Mouse (Mus musculus) hindbrain, embryonic 11.5 days (tissue): ENCODE measurements around the gene Skida1. TPM values are rescaled to one million over a fixed set of nuclear protein-coding genes. Genes with fewer than 3 reads are reported as not detected.

Experiments
- ATAC-seq: fragments of 200-750 bp; cut with Nextera tagmentation; 2 replicates; pipeline ENCODE4 v1.8.0; 2017; ENCODE audit warnings: mild to moderate bottlenecking, moderate TSS enrichment, moderate library complexity; ENCODE audit not compliant: low FRiP score
- DNase-seq: peaks from one replicate; pipeline ENCODE4 v3.0.0-alpha.2; 2015; ENCODE audit warnings: low spot score
- H3K27ac ChIP-seq: fragments of 300-500 bp; sonication (generic); 2 replicates; pipeline ENCODE4 v1.5.1; 2014; ENCODE audit warnings: mild to moderate bottlenecking, low read depth, low read length
- H3K27me3 ChIP-seq: fragments of 300-500 bp; sonication (generic); 2 replicates; pipeline ENCODE4 v1.6.1; 2014; ENCODE audit warnings: mild to moderate bottlenecking, low read length, moderate library complexity, mixed read lengths; ENCODE audit not compliant: control insufficient read depth, insufficient read depth
- H3K36me3 ChIP-seq: fragments of 300-500 bp; sonication (generic); 2 replicates; pipeline ENCODE4 v1.6.1; 2014; ENCODE audit warnings: mild to moderate bottlenecking, low read length, moderate library complexity, mixed read lengths; ENCODE audit not compliant: control insufficient read depth, insufficient read depth
- H3K4me1 ChIP-seq: fragments of 300-500 bp; sonication (generic); replicated peaks from 2 replicates; pipeline ENCODE4 v1.6.1; 2014; ENCODE audit warnings: low read length, mixed read lengths; ENCODE audit not compliant: control insufficient read depth, insufficient read depth
- H3K4me2 ChIP-seq: fragments of 300-500 bp; sonication (generic); replicated peaks from 2 replicates; pipeline ENCODE4 v1.6.1; 2014; ENCODE audit warnings: mild to moderate bottlenecking, low read depth, low read length
- H3K4me3 ChIP-seq: fragments of 300-500 bp; sonication (generic); 2 replicates; pipeline ENCODE4 v1.5.1; 2014; ENCODE audit warnings: low read depth, low read length
- H3K9ac ChIP-seq: fragments of 300-500 bp; sonication (generic); 2 replicates; pipeline ENCODE4 v1.6.1; 2014; ENCODE audit warnings: low read depth, low read length
- H3K9me3 ChIP-seq: fragments of 300-500 bp; sonication (generic); 2 replicates; pipeline ENCODE4 v1.6.1; 2016; ENCODE audit warnings: low read length; ENCODE audit not compliant: control insufficient read depth
- WGBS: fragments of 180-500 bp; shearing (Covaris S2); extraction: QIAGEN DNeasy Blood & Tissue Kit; methylation state at CpG from one replicate; pipeline ENCODE4 v1.1.7; 2014; 5-methylcytosine and 5-hydroxymethylcytosine counted together
- polyA plus RNA-seq: library from polyadenylated mRNA; unstranded; fragments of >200 nt; fragmentation: Nextera tagmentation; extraction: Ambion mirVana; gene quantifications from 2 replicates; pipeline ENCODE4 v1.2.1, GENCODE M21; 2014

Gene Skida1
- polyA plus RNA-seq, 1 experiment from 2014 or later: 20.1 TPM

DNA sequence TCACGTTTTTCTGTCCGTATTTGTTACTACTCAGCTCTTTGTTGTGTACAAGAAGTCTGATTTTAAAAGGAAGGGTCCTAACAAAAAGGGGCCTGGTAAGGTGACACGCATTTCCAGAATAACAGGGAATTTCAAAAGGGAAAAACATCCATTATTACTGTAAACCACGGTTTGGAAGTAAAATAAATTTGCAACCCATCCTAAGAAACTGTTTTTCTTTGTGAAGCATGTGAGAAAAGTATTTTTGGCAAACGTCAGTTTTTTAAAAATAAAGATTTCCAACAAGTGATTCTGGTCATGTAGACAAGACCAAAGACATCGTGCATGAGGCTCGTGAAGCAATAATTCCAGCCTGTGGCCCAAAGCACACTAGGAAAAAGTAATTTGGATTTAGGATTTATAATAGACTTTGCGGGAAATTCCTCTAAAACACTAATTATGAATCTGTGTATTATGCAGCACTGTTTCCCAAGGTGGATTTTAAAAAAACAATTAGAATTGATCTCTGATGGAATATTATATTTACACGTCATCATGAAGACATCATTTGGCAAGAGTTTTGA, 9.4 kb upstream of the Skida1 start:
- DNase-seq: peak; percentile 44
- no peak for ATAC-seq
- Histone ChIP-seq H3K4me1 (peaks cover 4% of the 10 kb centered on the region), H3K4me2 (peak overlapping the region; percentile 96), H3K4me3 (peak overlapping the region; percentile 67), H3K9ac (peak overlapping the region; percentile 100), H3K27ac (peak overlapping the region; percentile 100), H3K36me3 (no peaks in the 10 kb centered on the region), H3K27me3 (no peaks in the 10 kb centered on the region), H3K9me3 (no peaks in the 10 kb centered on the region)
- WGBS: 10% methylated on average over 9 of the region's 9 CpGs

DNA sequence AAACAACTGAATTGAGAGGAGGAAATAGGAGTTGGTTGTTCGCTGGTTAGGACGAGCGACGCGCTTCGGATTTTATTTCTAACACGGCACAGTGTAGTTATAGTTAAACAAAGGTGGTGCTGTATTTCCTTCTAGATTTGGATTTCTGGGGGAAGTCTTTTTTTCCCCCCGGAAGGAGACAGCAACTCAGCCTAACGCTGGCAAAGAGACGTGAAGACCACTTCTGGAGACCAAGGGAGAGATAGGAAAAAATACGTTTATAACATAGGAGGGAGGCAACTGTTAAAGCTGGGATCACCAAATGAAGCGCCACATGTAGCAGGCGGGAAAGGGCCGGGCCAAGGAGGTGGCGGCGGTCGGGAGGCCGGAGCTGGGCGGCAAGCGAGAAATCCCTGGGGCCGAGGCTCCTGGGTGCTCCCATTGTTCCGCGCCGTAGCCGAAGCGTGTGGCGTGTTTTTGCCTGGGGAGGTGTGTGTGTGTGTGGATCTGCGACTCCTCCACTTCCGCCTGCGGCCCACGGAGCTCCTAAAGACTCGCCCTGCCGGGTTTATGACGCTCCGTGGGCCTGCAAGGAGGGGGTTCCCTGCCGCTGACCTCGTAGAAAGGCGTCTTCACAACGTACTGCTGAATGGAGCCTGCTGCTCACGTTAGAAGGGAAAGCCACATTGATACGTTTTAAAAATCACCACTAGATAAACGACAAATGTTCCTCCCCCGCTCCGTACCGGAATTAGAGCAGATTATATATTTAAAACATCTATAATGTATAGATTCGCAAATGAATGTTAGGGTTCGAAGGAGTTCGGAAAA, 8.7 kb upstream of the Skida1 start:
- H3K9me3 ChIP-seq: no peaks in the 10 kb centered on the region
- no peaks in the 10 kb centered on the region for H3K27me3 ChIP-seq
- under 1% methylated on average over 48 of the region's 48 CpGs for WGBS
- H3K36me3 ChIP-seq: no peaks in the 10 kb centered on the region
- ATAC-seq (no peak), DNase-seq (peak; percentile 75)
- H3K4me2 ChIP-seq: peak overlapping the region; percentile 96
- H3K9ac ChIP-seq: peak overlapping the region; percentile 100
- peak overlapping the region; percentile 100 for H3K27ac ChIP-seq
- H3K4me1 ChIP-seq: peaks cover 4% of the 10 kb centered on the region
- H3K4me3 ChIP-seq: peak overlapping the region; percentile 67

DNA sequence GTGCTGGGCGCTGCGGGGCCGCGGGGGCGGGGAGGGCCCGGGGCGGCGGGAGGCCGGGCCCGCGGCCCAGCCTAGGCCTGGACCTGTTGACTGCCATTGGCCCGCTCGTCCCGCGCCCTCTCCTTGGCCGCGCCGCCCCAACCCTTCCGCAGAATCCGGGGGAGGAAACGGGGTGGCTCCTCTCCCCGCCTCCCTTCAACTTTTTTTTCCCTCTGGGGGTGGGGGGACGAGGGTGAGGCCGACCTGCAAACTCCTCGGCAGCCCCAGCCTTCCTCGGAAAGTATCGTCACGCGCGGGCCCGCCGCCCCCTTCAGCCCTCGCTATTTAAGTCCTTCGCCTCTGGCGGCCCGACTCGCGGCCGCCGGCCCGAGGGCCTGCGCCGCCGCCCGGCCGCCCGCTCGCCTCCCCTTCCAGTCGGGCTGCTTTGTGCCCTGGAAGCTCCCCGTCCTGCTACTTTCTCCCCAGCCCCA, 8.0 kb upstream of the Skida1 start:
- H3K27ac ChIP-seq: peak overlapping the region; percentile 100
- peaks cover 4% of the 10 kb centered on the region for H3K4me1 ChIP-seq
- ATAC-seq: peak; percentile 95
- peak overlapping the region; percentile 100 for H3K9ac ChIP-seq
- peak; percentile 91 for DNase-seq
- peak overlapping the region; percentile 67 for H3K4me3 ChIP-seq
- H3K27me3 ChIP-seq: no peaks in the 10 kb centered on the region
- H3K4me2 ChIP-seq: peak overlapping the region; percentile 96
- H3K9me3 ChIP-seq: no peaks in the 10 kb centered on the region
- H3K36me3 ChIP-seq: no peaks in the 10 kb centered on the region
- 0% methylated on average over 31 of the region's 50 CpGs for WGBS

DNA sequence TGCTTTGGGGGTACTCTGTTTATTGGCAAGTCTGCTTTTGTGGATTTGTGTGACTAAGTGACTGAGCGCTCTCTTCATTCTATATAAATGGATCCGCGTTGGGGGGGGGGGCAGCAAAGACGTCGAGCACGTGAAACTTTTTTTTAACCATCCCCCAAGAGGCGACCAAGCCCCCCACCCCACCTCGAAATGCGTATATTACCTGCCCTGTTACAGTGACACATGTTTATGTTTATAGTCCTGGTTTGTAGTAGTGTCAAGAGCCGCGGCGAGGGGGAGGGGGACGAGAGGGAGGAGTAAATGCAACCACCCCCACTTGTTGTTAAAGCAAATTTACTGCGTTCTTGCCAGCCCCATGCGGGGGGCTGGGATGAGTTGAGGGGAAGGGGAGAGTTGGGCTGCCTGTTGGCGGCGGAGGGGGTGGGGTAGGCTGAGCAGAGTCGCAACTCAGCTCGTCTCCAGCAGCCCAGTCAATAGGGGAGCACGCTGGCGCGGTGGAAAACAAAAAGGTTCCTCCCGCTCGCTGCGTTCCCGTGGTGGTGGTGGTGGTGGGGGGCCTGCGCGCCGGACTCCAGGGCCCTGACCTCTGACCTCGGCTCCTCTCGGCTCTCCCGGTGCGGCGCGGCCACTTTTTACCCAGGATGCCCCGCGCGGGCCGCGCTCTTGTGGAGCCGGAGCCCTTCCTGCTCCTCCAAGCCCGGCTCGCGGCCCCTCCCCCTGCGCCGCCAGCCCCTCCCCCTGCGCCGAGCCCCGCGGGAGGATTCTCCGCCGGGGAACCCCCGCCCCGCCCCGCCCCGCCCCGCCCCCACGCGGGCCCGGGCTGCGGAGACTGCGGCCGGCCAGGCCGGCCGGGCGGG, 7.3 kb upstream of the Skida1 start:
- ATAC-seq (peak; percentile 93), DNase-seq (peak; percentile 99)
- peak overlapping the region; percentile 96 for H3K4me2 ChIP-seq
- peak overlapping the region; percentile 100 for H3K9ac ChIP-seq
- under 1% methylated on average over 41 of the region's 66 CpGs for WGBS
- H3K27me3 ChIP-seq: no peaks in the 10 kb centered on the region
- H3K27ac ChIP-seq: peak overlapping the region; percentile 100
- H3K4me1 ChIP-seq: peaks cover 4% of the 10 kb centered on the region
- peak overlapping the region; percentile 67 for H3K4me3 ChIP-seq
- no peaks in the 10 kb centered on the region for H3K9me3 ChIP-seq
- H3K36me3 ChIP-seq: no peaks in the 10 kb centered on the region

DNA sequence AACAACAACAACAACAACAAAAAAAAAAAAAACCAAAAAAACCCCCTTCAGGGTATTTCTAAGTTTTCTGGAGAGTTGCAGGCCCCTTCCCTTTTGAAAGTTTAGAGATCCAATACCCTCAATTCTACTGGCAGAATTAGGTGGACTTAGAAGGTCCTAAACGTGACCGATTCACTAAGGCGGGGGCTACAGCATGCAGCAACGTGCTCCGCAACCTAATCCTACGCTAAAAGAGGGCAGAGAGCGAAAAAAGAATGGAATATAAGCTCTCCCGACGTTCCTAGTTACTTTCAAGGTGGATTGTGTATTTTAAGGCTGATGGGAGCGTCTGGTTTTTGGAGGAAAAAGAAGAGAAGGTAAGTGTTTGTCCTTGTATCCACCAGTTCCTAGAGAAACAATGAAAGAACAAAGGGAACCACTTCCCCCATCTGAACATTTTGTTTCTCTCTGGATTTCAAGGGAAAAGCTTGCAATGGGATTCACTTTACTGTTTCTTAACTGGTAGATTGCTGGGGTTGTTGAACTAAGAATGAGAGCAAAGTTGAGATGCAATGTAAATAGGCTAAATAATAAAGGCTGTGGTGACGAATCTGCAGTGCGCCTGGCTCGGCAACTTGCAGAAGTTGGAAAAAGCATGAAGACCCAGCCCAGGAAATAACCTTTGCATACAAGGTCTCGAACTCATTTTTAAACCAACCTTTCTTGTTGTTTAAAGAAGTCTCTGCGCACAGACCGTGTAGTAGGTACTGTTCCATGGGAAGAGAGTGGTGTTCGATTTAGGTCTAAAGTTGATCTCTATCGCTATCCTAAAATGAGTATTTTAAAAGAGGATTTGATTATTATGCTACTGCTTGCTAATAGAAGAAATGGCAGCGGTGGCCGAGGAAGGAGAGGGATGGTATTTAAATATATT, 6.4 kb upstream of the Skida1 start, which contains the start of gene Mllt10:
TSS of gene Mllt10 (plus strand) at position 222 of the 913 bp plus-strand sequence.
- Histone ChIP-seq H3K36me3 (no peaks in the 10 kb centered on the region), H3K4me2 (peak within 1 kb of the TSS; percentile 96), H3K27me3 (no peaks in the 10 kb centered on the region), H3K9me3 (no peaks in the 10 kb centered on the region), H3K9ac (peak within 1 kb of the TSS; percentile 100), H3K4me3 (peak within 1 kb of the TSS; percentile 67), H3K4me1 (peaks cover 4% of the 10 kb centered on the region), H3K27ac (peak within 1 kb of the TSS; percentile 100)
- DNase-seq (peak; percentile 61), ATAC-seq (no peak)
- under 1% methylated on average over 20 of the region's 20 CpGs for WGBS

GRCm38 (mm10) chr2:18053951-18054530, 5.2 kb upstream of the Skida1 start:
- DNase-seq (peak; percentile 52), ATAC-seq (no peak)
- Histone ChIP-seq H3K4me2 (peak overlapping the region; percentile 96), H3K27ac (peak overlapping the region; percentile 100), H3K36me3 (no peaks in the 10 kb centered on the region), H3K4me3 (peak overlapping the region; percentile 8; the same call in 1 of the 2 replicates), H3K9ac (peak overlapping the region; percentile 50), H3K4me1 (peaks cover 7% of the 10 kb centered on the region), H3K9me3 (no peaks in the 10 kb centered on the region), H3K27me3 (no peaks in the 10 kb centered on the region)
- WGBS: 10% methylated on average over 2 of the region's 2 CpGs

DNA sequence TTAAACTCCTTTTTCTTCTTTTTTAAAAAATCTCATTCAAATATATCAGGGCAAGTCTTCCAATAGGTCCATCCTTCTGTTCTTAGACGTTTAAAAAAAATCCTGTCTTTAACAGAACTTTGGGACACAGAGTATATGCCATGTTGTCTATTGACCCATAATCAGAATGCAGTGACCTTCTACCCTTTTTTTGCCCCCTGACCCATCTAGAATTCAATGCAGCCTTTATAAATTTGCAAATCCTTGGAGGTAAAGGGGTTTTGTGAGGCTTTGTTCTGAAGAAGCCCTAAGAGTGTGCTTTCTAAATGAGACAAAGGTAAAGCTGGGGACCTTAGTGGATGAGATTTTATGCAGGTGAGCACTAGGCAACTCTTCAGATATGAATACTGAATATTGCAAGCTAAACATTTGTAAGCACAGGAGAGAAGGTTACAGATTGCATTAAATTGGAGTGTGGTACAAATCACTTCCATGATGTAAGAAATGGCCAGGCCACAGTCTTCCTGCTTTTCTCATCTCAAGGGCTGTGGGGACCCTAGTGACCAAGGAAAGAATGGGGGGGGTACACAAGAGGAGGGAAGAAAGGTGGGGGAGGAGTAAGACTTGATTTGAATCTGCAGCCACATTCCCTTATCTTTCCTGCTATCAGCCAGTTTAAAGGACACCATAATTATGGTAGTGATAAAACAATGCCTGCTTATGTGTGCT, 4.5 kb upstream of the Skida1 start:
- H3K27ac ChIP-seq: peak overlapping the region; percentile 100
- H3K36me3 ChIP-seq: no peaks in the 10 kb centered on the region
- WGBS: 6% methylated on average over 1 of the region's 1 CpGs
- H3K27me3 ChIP-seq: no peaks in the 10 kb centered on the region
- H3K9ac ChIP-seq: peak overlapping the region; percentile 45; the same call in 1 of the 2 replicates
- ATAC-seq (no peak), DNase-seq (peak; percentile 31)
- peaks cover 7% of the 10 kb centered on the region for H3K4me1 ChIP-seq
- H3K4me3 ChIP-seq: no peak overlapping the region
- H3K4me2 ChIP-seq: 0 out of 2 replicates have a peak overlapping the region, but pooled peaks have one; percentile 0
- H3K9me3 ChIP-seq: no peaks in the 10 kb centered on the region
